Mouse (Mus musculus) adrenal gland, postnatal 25 days (tissue): ENCODE measurements at regions not wholly inside any gene's neighbourhood (a gene's known extent, or its start where the extent isn't known, plus 50 kb on each side); places are given as distances from the start of the nearest gene placed in this dataset.

ENCODE experiments used
- DNase-seq: peaks from one replicate; pipeline ENCODE4 v3.0.0; 2021; ENCODE audit warnings: mixed read lengths

DNA sequence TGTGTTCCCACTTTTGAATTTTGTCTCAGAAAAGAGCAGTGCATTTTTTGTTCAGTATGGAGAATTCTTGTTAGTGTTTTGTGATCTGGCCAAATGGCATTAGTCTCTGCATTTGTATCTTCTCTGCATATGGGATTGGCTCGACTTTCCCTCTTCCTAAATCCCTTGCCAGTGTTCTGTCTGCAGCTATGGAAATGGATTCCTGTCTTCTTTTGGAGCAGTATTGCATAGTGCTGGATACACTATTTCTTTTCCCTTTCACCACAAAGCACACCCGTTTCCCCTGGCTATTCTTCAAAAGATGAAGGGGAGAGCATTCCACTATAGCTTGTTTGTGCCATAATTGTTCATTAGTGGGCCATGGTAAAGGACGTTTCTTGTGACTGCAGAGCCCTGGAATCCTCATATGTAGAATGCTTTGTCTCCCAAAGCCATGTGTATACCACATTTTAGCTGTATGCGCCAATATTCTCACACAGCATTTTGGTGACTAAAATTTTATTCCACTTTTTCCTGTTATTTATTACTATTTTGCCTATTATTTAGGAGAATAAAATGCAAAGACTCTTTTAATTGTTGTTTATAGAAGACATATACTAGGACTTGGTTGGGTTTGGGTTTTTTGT lies 197.8 kb downstream of the Hs3st1 start:
- no peak for DNase-seq

GRCm38 (mm10) chr5:39537044-39537443 lies 218.2 kb downstream of the Hs3st1 start:
- no peak for DNase-seq

- no peak for DNase-seq
These were observed 218.9 kb downstream of the Hs3st1 start for GRCm38 (mm10) chr5:39536351-39536750.

- DNase-seq = no peak
These were observed 245.0 kb downstream of the Hs3st1 start for GRCm38 (mm10) chr5:39510246-39510645.

- no peak for DNase-seq
These were observed 272.5 kb downstream of the Hs3st1 start for GRCm38 (mm10) chr5:39482756-39483155.

GRCm38 (mm10) chr5:39458116-39458525 lies 297.2 kb downstream of the Hs3st1 start:
- no peak for DNase-seq

DNA sequence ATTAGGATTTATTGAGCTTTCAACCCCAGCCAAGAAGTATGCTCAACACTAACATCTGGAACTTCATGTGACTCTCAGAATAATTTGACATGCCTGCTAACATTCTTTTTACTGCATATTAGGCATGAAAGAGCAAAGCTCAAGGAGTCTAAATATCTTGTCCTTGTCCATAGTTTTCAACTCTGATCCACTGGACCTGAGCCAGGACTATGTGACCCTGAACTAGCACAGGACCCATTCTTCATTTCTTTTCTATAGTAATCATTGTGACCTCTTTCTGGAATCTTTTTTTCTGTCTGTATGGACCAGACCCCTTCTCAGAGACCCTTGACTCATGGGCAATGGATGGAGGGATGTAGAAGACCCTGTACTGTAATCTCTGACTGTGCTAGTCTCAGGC lies 301.6 kb downstream of the Hs3st1 start:
- peak; percentile 34 for DNase-seq

- no peak for DNase-seq
These were observed 314.5 kb downstream of the Hs3st1 start for GRCm38 (mm10) chr5:39440817-39441216.

- DNase-seq = no peak
These were observed 317.6 kb downstream of the Hs3st1 start for GRCm38 (mm10) chr5:39437463-39438201.

GRCm38 (mm10) chr5:39426053-39426452 lies 329.2 kb downstream of the Hs3st1 start:
- DNase-seq = no peak

GRCm38 (mm10) chr5:39423720-39424119 lies 331.6 kb downstream of the Hs3st1 start:
- no peak for DNase-seq

- peak; percentile 3 for DNase-seq
These were observed 336.5 kb downstream of the Hs3st1 start for GRCm38 (mm10) chr5:39418795-39419194.

DNA sequence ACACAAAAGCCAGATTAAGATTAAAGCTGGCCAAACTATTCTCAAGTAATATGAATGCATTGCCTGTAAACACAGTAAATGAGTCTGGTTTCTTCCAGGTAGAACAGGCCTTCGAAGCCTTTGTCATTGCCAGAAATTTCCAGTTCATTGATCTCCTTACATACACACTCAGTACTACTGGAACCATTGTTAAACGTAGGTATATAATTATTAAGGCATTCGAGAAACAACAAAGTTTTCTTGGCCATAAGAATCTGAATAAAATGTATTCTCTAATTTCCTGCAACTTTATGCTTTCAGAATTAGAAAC lies 337.5 kb downstream of the Hs3st1 start:
- no peak for DNase-seq

DNA sequence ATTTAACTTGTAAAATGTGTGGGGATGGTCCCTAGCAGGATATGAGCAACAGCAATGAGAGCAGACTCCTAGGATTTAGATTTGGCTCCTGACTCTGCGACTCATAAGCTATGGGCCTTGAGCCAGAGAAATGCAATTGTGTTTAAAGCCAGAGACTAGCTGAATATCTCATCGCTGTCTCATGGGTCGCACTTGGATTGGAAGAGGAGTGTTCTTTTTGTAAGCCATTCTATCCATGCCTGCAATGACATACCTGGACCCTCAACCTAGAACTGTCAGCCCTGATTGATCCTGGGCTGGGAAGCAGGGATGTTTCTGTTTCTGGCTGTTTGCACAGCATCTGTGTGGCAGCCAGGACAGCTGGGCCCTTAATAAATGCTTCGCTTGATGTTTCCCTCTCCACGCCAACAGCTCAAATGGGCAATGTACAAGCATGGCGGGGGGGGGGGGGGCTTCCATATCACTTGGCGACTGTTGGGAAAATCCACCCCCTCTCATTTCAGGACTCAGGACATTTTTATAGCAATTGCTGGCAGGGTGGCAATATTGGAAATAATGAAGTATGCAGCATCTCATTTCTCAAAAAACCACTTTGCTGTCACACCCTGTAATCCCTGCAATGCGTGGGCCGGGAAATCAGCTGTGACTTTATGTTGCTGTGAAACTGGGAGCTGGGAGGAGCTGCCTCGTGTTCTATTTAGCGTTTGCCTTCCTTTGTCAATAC lies 338.0 kb downstream of the Hs3st1 start:
- DNase-seq = no peak

- no peak for DNase-seq
These were observed 338.7 kb downstream of the Hs3st1 start for GRCm38 (mm10) chr5:39416597-39417023.

DNA sequence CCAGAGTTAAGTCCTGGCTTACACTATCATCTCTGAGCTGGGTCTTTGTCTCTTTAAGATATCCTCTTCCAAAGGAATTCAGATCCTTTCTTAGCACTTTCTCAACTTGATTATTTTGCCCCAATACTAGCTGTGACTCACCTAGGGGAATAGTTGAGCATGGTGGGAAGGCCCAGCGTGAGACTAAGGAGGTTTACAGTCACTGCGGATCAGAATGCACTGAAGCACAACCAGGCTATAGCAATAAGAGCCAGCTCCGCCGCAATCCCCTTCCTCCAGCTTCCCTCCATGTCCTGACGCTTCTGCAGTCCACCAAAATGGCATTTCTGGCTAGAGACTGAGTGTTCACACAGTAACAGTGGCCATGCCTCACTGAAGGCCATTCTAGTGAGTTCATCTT lies 342.5 kb downstream of the Hs3st1 start:
- DNase-seq = no peak

- DNase-seq = no peak
These were observed 364.8 kb downstream of the Hs3st1 start for GRCm38 (mm10) chr5:39390391-39390987.

DNA sequence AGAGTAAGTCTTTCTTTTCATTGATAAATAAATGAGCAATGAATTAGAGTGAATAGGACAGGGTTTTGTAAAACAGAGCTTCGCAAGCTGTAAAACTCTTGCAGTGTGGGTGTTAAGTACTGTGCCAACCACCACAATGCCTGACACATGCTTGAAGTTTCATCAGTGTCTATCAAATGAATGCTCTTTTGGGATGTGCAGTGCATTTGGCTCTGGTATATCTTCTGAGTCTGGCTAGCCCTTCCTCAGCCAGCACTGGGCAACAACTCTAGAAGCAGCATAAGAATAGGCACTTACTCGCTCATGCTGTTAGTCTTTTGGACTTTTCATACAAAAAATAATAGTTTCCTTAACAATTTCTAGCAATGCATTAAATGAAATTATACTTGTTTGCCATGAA lies 370.9 kb downstream of the Hs3st1 start:
- DNase-seq = no peak

DNA sequence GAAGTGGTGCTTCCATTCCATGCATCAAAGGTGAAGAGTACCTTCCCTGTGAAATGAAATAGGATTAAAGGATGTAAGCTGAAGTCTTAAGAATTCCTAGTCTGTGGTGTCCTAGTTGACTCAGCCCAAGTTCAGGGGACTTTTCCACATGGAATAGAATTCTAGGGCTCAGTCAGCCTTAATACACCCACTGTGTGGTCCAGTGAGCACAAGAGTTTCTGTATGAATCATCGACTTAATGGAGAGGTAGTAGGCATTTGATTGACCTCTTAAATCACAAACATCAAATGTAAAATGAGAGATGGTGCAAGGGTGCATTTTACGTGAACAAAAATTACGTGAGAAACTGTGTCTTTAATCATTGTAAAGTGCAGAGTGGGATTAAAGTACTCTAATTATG lies 381.1 kb downstream of the Hs3st1 start:
- DNase-seq = no peak

DNA sequence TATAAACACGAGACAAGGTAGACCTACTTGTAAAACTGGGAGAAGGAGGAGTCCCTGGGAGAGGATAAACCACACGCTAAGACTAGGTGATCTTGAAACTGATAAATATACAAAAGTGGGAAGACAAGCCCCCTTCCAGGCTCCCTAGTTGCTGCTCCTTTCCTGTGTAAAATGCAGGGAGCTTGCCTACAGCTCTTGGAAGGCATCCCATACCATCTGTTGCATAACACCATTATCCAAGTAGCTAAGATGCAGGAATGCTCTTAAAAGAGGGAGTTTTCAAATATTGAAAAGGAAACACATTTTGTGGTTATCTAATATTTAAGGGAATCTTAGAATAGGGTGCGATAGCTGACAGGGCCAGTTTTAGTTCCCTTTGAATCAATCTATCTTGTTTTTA lies 406.6 kb downstream of the Hs3st1 start:
- no peak for DNase-seq

GRCm38 (mm10) chr5:39347019-39347418 lies 408.3 kb downstream of the Hs3st1 start:
- no peak for DNase-seq

- DNase-seq = no peak
These were observed 417.4 kb downstream of the Hs3st1 start for GRCm38 (mm10) chr5:39337917-39338316.

DNA sequence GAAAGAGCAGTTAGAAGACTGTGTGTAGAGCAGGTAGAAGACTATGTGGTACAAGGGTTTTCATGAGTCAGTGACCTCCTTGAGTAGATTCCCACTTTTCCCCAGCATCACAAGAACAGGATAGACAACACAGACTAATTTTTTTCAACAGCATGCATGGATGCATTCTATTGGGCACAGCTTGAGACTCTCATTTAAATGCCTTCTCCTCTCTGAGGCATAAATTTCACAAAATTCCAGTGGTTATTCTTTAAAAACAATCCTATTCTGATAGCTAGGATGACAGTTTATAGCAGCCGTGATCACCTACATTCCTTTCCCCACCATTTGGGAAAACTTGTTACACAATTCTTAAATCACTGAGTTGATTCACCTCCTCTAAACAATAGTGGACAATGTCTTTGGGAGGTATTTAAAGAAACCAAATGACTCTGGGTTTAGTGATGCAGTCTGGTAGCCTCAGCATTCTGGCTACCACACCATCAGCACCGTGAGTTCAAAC lies 418.7 kb downstream of the Hs3st1 start:
- DNase-seq = no peak
